Mouse (Mus musculus): ENCODE results near the gene Hhipl1.

Hhipl1 gene

GRCm38 (mm10) chr12:108311741-108312290, 5.7 kb downstream of the Hhipl1 start:
- no peak for DNase-seq (ENCODE audit: low spot score in 2 of 2)

- DNase-seq (ENCODE audit: low spot score in 2 of 2): no peak
These were observed 6.4 kb downstream of the Hhipl1 start for GRCm38 (mm10) chr12:108312432-108312851.

- no peak for DNase-seq (ENCODE audit: low spot score in 2 of 2)
These were observed 7.2 kb downstream of the Hhipl1 start for GRCm38 (mm10) chr12:108313244-108313772.

DNA sequence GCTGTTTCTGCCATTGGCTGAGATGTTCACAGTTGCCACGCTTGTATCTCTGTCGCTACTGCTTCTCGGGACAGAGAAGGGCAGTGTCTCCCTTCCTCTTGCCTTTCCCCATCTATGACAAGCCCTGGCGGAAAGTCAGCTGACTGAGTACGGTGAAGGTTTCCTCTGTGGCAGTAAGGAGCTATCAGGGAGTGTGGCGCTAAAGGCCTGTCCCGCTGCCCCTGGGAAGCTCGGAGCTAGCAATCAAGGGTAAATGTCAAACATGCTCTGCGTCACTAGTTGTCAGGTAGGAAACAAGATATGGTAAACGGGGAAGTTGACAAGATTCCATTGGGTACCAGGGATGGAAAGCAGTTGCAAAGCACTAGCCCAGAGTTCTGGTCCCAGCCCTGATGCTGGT, 9.7 kb downstream of the Hhipl1 start:
- no peak for DNase-seq (ENCODE audit: low spot score in 2 of 2)

DNA sequence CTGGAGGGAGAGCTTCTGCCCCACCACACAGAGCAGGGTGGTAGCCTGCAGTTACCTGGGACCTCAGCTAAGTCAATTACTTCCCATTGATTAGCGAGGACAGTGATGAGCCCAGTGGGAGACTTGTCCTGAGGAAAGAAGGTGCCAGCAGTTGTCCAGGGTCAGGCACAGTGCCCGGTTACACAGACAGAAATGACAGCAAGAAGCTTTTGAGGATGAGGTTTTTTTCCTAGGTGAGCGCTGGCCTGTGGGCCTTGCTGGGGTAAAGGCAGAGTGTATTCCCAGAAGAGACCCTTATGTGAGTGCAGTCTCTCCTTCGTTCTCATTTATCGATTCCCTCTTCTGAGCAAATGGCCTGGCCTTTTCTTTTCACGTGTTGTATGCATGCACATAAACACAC, 10.6 kb downstream of the Hhipl1 start:
- DNase-seq (ENCODE audit: low spot score in 2 of 2): no peak

- no peak for DNase-seq (ENCODE audit: low spot score in 2 of 2)
These were observed 11.2 kb downstream of the Hhipl1 start for GRCm38 (mm10) chr12:108317201-108317738.

DNA sequence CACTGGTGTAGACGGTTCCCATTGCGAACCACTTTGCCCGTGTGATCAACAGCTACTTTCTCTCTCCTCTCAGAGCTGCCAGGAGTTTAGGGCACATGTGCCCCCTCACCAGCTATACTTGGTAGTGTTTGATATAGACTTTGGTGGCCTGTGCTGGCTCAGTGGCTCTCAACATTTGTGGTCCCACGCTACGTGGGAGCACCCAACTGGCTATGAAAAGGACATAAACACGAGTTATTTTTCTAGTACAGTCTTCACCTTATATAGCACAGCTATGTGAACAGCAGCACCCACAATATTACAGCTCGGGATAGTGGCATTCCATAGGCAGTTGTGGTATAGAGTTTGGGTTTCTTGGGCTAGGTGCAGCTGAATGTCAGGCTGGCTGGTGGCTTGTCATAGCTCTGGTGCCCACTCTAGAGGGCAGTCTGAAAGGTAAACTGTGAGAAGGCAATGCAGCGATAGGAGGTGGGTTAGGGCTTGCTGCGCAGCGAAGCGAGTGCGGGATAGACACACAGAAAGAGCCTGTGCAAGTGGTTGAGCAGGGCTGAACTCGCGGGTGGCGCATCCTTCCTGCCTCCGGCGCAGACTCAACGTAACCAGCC, 11.9 kb downstream of the Hhipl1 start:
- no peak for DNase-seq (ENCODE audit: low spot score in 2 of 2)

GRCm38 (mm10) chr12:108318499-108318898, 12.4 kb downstream of the Hhipl1 start:
- no peak for DNase-seq (ENCODE audit: low spot score in 2 of 2)

DNA sequence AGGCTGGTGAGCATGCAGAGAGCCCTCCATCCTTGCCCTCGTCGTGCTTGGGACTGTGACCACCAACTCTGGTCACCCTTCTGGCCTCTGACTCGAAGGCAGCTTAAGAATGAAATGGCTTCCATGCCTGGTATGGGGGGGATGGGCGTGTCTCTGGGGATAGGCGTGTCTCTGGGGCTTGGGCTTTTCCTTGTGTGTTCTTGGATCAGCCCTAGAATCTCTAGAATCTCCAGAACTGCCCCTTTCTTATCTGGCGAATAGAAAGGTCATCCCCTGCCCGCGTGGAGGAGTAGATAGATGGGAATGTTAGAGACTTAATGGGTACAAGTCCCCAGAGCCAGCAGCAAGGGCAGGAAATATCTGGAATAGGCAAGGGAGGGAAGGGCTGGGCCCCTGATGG, 14.0 kb downstream of the Hhipl1 start:
- DNase-seq (ENCODE audit: low spot score in 2 of 2): no peak

GRCm38 (mm10) chr12:108326401-108326800, 20.3 kb downstream of the Hhipl1 start:
- DNase-seq (ENCODE audit: low spot score in 2 of 2): no peak

GRCm38 (mm10) chr12:108327889-108328491, 21.9 kb downstream of the Hhipl1 start:
- no peak for DNase-seq (ENCODE audit: low spot score in 2 of 2)

DNA sequence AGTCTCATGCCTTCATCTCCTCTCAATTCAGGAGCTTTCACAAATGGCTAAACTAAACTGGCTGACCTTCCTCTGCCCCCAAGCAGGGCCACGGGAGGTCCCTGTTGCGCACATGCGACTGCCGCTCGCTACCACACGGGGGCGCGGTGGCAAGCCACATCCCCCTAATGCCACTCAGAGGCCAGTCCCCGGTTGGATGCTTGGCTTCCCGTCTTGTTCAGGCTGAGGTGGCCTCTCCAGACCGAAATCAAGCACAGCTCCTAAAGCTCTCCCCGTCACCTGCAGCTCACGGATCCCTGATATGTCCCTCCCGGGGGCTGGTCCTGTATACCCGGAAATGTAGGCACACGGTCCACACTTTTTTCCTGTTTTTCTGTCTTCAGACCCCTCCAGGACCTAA, 27.0 kb downstream of the Hhipl1 start:
- DNase-seq (ENCODE audit: low spot score in 2 of 2): peak; percentile 71 to 85

GRCm38 (mm10) chr12:108333481-108333882, 27.4 kb downstream of the Hhipl1 start:
- no peak for DNase-seq (ENCODE audit: low spot score in 2 of 2)

DNA sequence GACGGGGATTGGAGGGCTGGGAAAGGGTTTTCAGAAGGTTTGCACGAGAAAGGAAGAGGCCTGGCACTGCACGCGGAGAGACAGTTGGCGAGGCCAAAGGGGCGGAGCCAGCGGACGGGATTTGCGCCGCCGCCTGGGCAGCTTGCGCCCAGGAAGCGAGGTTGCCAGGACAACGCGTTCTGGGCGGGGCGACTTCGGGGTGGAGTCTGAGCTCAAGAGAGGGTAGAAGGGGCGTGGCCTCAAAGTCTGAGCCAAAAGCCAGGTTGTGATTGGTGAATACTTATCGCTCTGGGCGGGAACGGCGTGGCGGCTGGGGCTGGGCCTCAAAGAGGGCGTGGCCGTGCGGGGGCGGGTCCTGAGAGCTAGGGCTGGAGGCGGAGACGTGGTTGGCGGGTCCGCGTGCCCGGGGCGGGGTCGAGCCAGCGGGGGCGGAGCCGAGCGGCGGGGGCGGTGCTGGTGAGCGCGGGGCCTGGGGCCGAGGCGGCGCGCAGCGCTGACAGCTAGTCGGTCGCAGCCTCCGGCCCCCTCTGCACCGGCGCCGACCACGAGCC, 27.9 kb downstream of the Hhipl1 start, which contains the start of gene Cyp46a1:
Gene Cyp46a1, plus strand, starts transcription at position 487 of the 551 bp plus-strand sequence.
- peak; percentile 100 for DNase-seq (ENCODE audit: low spot score in 2 of 2)

GRCm38 (mm10) chr12:108334529-108334928, 28.5 kb downstream of the Hhipl1 start:
- no peak for DNase-seq (ENCODE audit: low spot score in 2 of 2)

- DNase-seq (ENCODE audit: low spot score in 2 of 2): peak in 1 of 2 experiments; percentile 15
These were observed 32.6 kb downstream of the Hhipl1 start for GRCm38 (mm10) chr12:108338572-108339190.

- DNase-seq (ENCODE audit: low spot score in 2 of 2): no peak
These were observed 42.1 kb downstream of the Hhipl1 start for GRCm38 (mm10) chr12:108348151-108348550.

DNA sequence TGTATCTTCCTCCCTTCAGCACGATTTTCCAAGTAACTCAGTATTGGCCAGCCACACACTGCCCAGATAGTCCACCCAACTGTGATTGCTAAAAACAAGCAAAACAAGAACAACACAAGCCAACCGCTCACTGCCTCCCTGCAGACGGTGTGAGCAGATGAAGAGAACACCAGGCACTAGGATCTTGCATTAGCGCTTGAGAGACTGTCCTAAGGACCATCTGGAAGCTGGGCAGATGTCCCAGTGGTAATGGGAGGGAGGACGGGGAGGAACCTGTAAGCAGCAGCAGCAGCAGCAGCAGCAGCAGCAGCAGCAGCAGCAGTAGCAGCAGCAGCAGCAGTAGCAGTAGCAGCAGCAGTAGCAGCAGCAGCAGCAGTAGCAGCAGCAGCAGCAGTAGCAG, 43.0 kb downstream of the Hhipl1 start:
- DNase-seq (ENCODE audit: low spot score in 2 of 2): no peak

- DNase-seq (ENCODE audit: low spot score in 2 of 2): no peak
These were observed 44.9 kb downstream of the Hhipl1 start for GRCm38 (mm10) chr12:108350931-108351330.

- no peak for DNase-seq (ENCODE audit: low spot score in 2 of 2)
These were observed 46.5 kb downstream of the Hhipl1 start for GRCm38 (mm10) chr12:108352371-108353136.

DNA sequence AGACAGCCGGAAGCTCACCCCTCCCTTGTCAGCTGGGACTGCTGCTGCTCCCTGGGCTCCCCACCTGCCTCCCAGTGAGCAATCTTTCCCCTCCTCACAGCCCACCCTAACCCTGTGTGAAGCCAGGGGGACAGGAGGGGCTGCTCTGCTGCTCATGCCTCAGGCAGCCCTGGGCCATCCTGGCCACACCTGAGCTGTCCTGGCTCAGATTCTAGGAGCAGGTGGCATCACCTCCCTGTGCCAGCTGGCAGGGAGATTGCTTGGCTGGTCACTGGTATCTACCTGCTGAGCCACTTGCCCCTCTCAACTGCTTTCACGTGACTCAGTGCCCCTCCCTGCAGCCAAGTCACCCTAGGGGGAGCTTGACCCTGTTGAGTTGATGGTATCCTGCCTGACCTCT, 48.2 kb downstream of the Hhipl1 start:
- no peak for DNase-seq (ENCODE audit: low spot score in 2 of 2)
